Mouse (Mus musculus) kidney, adult 8-10 months (tissue): ENCODE results near the gene Sh3rf3.

Experiments used
- DNase-seq, 2 experiments: peaks; one replicate each; pipeline ENCODE4 v3.0.0; 2022

Gene Sh3rf3

DNA sequence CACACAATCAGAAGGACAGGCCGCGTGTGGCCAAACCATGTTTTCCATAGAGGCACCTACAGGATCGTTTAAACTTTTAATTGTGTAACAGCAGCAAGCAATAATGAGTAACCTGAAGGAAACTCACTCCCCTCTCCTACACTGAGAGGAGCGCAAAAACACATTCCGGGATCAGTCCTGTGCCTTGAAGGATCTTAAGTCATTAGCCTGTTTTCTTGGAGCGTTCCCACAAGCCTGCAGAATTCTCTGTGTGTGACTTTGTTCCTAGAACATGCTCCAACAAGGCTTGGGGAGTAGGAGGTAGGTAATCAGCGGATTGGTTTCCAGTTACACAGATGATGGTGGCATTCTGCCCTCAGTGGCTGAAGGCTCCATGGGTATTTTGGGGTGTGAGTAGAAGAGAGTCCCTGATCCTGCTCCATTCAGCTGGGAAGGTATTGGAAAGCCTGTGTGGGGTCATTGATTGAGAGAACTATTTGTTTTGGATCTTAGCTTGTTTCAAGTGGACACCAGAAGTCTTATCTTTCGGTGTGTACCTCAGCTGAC, 108.6 kb downstream of the Sh3rf3 start:
- DNase-seq, result no peak

DNA sequence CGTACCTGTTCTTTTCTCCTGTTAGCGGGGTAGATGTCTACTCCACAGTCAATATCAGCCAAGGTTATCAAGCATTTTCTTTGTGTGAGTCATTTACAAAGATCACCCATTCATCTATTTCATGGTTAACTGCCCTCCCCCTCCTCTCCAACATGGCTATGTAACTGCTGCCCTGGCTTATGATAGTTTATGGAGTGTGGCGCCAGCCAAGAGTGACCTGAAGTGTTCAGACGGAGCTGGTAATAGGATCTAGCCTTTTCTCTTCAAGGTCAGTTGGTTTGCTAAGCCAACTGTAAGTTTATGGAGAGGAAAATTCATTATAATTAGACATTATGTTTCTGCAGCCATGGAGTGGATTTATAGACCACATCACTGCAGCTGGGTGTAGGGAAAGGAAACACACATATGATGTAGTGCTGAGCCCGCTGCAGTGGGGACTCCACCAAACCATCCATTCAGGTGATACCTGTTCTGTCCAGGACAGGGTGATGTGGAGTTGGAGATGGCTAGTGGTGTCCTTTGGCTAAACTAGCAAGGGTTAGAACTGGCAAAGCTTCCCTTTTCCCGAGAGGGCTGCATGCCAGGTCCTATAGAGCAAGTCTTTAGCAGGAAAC, 109.2 kb downstream of the Sh3rf3 start:
- peak in 1 of 2 experiments; percentile 23 for DNase-seq

DNA sequence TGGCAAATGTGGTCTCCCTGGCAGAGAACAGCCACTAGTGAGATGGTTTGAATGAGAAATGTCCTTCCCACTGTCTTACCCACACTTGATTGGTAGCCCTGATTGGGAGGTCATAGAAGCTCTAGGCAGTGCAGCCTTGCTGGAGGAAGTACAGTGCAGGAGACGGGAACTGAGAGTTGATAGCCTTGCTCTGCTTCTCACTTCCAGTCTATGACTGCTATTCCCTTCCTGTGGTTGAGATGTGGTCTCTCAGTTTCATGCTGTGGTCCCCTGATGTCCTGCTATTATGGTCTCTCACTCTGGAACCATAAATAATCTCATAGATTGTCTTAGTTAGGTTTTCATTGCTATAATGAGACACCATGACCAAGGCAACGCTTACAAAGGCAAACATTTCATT, 109.8 kb downstream of the Sh3rf3 start:
- DNase-seq, result no peak

DNA sequence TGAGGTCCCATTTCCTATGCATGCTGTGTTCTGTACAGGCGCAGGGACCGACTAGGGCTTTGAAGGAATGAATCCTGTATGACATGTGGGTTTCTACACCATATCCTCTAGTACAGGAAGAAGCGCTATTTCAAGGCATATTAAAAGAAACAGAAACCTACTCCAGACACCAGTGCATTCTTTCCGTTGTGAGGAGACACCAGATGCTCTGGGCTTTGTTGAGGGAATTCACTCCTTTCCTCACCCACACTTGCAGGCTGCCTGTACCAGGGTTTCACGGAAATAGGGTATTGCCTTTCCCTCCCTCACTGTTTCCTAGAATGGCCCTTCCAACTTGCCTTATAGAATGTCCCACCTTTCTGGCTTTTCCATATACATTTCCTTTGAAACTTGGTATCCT, 113.4 kb downstream of the Sh3rf3 start:
- DNase-seq, result no peak

DNA sequence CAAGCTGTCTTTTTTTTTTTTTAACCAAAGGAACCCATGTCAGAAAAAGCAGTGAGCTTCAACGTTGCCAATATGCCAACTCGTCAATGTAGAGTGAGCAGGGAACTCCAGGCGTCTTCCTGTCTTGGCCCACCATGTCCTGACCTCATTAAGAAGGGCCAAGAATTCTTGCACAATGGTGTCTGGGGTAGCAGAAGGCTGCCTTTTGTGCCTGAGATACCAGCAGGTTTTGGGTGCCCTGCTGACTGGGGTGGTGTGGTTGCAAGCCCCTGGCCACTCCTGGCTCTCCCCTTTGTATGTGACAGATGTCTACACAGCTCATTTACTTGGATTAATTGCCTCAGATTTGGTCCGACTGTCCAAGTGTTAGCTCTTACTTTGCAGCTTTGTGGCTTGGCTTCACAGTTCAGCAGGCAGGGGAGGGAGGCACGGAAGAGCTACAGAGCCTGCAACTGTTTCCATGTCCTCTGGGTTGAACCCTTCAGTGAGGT, 115.8 kb downstream of the Sh3rf3 start:
- no peak for DNase-seq

DNA sequence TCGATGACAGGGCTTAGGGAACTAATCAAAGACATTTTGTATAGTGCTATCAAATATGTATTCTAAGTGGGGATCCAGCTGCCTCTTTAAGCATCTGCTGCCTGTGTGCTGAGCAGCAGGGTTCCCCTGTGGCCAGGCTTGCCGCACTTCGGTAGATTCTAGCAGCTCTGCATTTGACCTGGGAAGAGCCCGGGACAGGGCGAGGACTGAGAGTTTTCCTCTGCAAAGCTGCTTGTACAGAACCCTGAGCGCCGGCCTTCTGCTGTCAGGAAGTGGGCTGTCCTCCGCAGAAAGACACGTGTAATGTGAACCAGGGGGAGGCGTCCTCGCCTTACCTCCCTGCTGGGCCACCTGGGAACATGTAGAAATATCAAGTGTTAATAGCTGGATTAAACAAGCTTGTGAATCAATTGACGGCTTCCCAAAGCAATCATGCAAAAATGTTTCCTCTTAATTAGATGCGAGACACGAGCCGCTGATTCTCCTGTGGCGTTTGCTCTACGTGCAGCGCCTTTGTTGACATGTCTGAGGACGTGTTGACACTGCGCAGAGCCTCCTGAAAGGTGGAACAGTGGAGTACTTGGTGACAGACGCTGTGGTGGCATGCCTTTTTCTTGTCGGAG, 119.1 kb downstream of the Sh3rf3 start:
- no peak for DNase-seq

DNA sequence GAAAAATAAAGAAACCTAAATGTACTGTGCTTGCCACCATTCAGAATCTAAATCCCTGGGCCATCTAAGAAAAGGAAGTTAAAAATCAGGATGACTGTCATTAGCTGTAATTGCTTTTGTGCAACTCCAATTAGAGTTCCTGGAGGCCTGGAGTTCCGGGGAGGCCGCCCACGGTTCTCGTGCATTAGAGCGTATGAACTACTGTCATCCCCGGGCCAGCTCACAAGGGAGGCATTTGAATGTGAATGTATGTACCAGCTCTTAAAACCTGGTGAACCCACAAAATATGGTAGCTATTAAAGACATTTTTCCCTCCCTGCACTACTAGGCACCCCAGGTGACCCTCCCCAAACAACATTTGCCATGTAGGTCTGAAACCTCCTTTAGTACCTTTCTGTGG, 122.4 kb downstream of the Sh3rf3 start:
- no peak for DNase-seq

DNA sequence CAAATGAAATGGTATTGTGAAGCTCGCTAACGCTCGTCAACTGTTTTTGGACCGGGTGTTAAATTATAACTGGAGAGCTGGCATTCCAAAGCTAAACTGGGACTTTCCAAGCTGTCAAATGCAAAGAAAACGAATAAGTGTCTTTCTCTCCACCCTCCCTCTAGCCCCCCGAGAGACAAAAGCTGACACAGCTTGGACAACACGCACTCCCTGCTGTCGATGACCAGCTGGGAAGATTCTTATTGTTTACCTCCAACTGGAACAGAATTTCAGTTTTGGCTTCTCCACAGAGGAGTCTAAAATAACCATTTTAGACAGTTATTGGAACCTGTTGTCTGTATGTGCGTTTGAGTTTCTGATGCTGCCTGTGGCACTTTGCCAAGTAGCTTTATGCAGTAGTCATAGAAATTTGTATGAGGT, 123.3 kb downstream of the Sh3rf3 start:
- DNase-seq, result no peak

DNA sequence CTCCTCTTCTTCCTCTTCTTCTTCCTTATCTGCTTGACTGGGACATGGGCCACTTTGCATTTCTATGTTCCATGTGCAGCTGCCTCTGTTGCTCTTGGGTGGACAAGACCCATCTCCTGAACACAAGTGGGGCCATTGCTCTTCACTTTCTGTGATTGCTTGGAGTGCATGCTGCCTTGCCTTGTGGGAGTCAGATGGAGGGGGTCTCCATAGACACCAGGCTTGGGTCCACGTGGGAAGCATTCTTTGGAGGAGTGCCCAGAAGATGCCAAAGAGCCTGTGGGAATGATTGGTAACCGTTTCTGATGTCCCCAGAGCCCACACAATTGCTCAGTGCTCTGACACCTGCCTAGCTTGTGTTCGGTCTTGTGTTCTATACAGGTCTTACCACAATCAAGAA, 124.4 kb downstream of the Sh3rf3 start:
- DNase-seq, result no peak

DNA sequence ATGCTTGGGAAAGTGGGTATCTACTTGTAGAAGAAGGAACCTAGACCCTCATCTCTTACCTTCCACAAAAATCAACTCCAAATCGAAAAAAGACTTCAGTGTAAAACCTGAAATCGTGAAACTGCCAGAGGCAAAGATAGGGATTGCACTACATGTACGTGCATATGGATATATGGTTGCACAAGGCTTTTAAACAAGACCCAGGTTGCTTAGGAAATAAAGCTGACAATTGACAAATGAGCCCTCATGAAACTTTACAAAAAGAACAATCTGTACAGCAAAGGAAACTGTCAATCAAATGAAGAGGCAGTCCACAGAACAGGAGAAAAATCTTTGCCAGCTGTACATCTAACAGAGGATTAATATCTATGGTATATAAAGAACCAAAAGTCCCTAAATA, 129.7 kb downstream of the Sh3rf3 start:
- DNase-seq, result no peak

DNA sequence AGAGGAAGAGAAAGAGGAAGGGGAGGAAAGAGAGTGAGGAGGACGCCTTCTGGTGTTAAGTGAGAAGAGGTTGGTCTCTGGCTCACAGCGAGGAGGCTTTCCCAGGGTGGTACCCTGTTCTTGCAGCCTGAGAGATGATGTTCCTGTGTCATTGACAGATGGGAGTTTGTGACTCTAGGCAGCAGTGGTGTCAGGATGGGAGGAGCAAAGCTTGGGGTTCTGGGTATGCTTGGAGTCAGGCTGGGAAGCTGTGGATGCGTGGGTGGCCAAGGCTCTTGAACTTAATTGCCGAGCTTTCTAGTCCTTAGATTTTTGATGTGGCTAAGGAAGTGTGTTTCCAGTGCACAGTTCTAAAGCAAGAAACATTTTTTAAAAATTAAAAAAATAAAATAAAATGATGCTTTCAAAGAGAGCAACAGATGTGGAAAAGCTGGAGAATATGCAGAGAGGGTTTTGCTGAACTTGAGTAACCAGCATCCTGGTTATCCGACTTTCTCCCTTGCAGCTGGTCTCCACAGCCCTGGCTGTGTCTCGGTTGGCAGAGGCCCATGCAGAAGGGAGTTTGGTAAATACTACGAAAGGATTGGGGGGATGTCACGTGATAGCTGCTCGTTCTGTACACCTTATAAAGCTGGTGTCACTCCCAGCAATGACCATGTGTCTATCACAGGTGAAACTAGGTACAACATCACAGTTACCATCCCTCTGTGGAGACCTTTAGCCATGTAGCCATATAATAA, 130.7 kb downstream of the Sh3rf3 start:
- DNase-seq, result no peak

DNA sequence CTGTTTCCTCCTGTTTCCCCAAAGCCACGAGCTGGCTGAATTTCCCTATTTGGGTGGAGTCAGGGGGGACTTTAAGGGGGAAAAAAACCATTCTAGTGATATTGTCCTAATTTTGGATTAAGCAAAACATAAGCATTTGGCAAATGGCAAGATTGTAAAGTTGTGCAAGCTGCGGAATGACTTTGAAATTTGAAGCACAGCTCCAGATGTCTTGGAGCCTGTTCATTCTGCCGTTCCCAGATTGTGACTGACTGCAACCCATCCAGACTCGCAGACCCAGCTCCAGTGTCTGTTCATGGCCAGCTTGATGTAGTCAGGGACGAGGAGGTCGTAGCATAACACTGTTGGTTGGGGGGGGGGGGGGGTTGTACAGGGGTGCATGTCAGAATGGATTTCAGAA, 131.8 kb downstream of the Sh3rf3 start:
- no peak for DNase-seq

DNA sequence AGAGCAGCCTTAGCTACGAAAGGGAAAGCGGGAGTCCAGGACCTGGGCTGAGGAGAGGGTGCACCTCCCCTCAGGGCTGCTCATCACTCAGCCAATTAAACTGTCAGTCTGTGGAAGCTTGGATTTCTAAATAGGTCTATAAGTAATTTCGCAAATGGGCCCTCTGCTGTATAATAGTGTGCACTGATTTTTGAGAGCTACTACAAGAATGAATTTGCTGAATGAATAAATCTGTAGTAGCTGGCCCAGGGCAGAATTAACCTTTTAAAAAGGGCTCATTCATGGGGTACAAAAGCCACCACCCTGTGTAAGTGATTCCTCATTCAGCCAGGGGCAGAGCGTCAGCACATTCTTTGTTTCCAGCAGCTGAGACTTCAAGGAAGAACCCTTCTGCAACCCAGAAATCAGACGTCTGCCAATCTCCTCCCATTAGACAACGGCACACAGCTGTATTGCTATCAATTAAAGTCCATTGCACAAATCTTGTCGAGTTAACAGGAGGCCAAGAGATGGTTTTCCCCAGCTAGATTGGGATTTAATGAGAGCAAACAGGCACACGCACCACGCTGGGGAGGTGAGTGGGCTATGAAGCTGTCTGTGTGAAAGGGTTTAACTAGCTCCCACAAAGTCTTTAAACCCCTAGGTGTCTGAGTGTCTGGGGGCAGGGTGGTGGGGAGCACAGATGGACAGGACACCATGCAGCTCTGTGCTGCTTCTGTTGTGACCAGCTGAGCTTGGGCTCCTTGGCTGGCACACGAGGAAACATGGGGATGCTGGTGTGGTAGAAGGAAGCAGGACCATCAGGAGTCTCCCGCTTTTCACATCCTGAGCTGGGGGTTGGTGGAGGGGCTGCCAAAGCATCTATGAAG, 136.8 kb downstream of the Sh3rf3 start:
- no peak for DNase-seq

DNA sequence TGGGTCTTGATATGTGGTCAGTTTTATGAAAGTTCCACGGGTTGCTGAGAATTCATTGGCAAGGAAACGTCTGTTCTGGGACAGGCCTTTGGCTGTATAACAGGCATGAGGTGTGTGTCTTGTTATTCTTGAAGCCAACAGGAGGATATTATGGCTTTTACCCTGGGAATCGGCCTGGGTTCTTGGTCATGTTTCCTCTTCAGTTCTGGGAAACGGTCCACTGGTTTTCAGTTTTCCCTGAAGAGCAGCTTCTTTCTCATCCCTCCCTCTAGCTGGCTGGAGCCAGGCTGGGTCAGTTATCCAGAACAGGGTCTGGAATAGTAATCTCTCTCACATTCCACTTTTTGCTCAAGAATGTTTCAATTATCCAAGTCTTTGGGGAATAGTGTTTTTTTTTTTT, 147.0 kb downstream of the Sh3rf3 start:
- no peak for DNase-seq

DNA sequence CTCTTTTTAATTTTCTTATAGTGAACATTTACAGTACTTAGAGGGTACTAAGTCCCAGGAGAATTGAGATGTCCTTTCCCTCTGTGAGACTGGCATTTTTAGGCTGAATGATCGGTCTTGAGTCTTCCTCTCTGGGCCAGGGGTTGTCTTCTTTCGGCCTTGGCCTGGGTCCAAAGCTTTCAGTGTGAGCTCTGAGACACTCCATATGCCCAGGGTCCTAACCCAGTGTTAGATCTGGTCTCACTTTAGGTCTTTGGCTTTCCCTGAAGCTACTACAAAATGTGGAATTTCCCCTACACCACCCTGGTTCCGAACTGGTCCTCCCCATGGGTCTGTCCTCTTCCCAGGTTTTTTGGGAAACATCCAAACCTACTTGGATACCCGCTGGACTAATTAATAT, 155.1 kb downstream of the Sh3rf3 start:
- DNase-seq, result no peak

DNA sequence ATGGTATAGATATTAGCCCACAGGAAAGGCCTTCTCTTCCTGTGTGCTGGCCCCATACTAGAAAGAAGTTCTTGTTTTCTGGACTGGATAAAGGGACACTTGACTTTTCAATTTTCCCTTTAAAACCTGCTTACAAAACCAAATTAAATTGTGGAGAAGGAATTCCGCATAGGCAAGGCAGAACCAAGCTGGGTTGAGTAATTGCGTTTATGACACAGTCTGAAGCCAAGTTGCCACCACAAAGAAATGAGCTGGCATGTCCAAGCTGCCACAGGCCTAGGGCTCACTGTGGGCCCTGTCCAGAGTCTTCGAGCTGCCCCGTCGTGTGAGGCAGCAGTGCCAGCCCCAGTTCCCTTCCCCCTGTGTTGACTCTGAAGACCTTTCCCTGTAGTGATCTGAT, 156.2 kb downstream of the Sh3rf3 start:
- no peak for DNase-seq

DNA sequence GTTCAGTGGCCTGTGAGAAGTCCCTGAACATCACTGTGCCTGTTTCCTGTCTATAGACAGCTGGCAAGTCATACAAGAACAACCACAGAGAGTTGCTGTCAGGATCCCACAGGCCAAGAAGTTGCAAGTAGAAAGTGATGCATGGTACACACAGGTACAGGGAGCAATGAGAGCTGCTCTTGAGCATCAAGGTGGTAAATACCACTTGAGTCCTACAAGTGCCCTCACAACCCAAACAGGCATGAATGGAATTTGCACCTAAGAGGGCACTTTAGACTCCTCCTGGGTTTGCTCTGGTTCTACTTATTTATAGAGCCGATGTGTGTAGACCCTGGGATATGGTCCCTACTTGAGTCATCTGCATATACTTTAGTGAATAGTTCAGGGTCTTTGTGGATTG, 159.0 kb downstream of the Sh3rf3 start:
- DNase-seq, result no peak

DNA sequence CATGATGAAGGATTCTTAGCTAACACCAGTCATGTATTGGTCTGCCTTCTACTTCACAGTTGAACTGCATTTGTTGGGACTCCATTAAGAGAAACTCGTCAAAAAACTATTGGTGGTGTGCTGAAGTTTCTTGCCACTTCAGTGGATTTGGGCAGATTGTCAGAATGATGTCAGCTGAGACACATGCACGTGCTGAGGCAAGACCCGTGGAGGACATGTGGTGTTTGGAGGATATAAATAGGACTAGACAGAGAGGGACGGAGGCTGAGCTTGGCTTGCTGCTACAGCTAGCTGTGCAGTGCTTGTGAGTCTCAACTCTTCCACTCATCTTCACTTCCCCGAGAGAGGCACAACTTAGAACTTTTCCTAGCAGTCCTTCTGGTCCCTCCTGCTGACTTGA, 161.0 kb downstream of the Sh3rf3 start:
- no peak for DNase-seq

DNA sequence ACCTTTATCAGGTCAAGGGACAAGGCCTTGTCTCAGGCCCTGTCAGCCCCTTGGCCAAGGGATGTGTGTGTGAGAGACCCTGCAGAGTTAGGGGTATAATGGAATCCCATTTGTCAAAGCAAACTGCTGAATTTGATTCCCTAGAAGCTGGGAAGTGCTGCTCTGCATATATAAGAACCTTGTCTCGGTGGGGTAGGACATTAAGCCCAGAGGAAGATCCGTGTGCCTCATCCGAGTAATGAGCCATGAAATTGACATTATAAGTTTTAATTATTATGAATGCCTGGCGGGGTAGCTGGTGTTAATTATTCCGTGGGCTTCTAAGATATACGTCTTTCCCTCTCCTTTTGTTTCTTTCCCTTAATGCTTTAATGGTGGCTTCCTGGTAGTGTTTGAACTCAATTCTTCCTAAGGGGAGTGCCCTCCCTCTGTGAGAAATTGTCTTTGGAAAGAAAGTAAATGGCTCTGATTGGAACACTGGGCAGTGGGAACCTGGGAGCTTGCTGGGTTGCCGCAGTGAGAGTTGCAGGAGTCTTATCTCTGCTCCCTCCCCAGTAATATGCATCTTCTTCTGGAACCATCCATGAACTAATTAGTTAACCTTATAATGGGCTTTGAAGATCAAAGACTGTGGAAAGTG, 166.3 kb downstream of the Sh3rf3 start:
- DNase-seq, result no peak

DNA sequence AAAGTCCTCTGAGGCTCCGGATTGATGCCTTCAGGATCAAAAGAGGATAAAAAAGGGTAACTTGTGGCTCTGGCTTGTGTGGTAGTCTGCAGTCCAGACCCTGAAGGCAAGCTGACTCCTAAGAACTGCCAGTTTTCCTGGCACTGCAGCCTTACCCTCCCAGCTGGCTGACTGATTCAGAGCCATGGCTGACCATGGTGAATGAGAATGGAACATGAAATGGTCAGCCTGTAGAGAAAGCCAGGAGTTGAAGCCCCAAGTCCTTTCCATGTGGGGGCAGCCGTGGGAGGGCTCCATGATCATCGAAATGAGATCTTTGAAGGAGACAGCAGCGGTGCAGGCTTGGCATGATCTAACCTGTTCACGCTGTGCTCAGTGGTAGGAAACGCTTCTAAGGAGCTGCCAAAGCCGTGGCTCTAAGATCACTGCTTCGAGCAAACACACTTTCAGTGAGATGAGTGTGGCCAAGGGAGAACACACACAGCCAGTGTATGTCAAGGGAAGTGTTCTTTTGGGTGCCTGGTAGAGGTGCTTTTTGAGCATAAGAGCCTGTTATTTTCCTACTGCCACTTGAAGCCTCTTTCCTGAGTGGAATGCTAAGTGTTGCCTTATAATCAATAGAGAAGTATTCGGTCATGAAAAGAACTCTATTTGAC, 168.6 kb downstream of the Sh3rf3 start:
- no peak for DNase-seq

DNA sequence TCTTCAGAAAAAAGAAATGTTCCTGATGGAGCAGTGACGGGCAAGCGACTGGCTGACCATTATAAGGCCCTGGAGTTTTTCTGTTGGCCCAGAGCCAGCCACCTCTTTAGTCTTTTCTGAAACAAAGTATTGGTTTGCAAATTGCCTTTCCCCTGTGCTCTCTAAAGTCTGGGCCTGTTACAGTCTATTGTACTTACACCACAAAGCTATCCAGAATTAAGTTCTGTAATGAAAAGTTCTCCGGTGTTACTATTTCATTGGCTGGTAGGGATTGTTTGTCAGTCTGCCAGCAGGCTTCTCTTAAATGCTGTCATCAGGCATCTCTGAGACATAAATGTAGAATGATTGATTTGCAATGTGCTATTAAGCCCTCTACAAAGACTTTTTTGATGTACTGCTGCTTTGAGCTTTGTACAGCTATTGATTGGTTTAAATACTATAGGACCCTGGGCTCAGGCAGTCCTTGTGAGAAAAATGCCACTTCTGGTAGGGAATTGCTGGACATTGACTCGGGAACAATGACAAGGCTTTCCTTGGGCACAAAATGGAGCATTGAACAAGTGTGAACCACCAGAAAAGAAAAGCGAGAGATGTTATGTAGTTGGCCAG, 169.5 kb downstream of the Sh3rf3 start:
- no peak for DNase-seq

DNA sequence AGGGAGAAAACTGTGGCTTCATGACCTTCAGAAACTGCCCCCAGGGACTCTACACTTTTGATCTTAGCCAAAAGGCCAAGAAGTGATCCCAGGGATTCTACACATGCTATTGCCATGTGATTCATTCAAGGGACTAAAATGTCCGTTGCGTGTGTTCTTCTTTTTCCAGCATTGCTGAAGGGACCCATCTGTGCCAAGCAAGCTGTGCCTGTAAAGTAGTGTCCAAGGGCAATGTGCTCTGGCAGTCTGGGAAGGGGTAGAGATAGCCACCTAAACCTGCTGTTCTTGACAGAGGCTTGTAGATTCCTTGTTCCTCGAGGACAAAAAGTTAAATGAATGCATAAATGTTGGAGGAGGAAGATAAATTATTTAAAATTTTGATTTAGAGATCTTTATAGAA, 178.5 kb downstream of the Sh3rf3 start:
- DNase-seq, result no peak
